Mouse (Mus musculus): ENCODE measurements around the gene Mrpl38.
"Not testable (repeated sequence)": the region's sequence is repeated elsewhere in the genome, so short reads cannot be mapped to it uniquely, and the experiment has no call there.

Gene Mrpl38

GRCm38 (mm10) chr11:116093771-116094565, 44.7 kb downstream of the Mrpl38 start:
- peak; percentile 60 for DNase-seq (ENCODE audit: low spot score)

GRCm38 (mm10) chr11:116092959-116093358, 45.7 kb downstream of the Mrpl38 start:
- DNase-seq (ENCODE audit: low spot score), result not testable (repeated sequence)

DNA sequence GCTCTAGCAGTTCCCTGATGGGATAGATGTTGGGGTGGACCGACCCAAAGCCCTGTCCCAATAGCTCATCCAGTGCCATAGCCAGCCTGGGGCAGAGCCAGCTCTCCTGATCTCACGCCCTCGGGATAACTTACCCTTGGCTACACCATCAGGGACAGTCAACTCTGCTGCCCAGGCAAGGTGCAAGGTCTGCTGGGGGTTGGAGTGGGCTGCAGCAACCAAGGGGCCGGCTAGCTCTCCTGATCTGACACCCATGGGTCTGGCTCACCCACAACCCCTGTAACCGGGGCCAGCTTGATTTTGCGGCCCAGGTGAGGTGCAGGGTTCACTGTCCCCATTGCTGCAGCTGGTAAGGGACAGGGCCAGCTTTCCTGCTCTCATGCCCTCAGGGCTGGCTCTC, 47.1 kb downstream of the Mrpl38 start:
- no peak for DNase-seq (ENCODE audit: low spot score)

GRCm38 (mm10) chr11:116089545-116089944, 49.1 kb downstream of the Mrpl38 start:
- no peak for DNase-seq (ENCODE audit: low spot score)

DNA sequence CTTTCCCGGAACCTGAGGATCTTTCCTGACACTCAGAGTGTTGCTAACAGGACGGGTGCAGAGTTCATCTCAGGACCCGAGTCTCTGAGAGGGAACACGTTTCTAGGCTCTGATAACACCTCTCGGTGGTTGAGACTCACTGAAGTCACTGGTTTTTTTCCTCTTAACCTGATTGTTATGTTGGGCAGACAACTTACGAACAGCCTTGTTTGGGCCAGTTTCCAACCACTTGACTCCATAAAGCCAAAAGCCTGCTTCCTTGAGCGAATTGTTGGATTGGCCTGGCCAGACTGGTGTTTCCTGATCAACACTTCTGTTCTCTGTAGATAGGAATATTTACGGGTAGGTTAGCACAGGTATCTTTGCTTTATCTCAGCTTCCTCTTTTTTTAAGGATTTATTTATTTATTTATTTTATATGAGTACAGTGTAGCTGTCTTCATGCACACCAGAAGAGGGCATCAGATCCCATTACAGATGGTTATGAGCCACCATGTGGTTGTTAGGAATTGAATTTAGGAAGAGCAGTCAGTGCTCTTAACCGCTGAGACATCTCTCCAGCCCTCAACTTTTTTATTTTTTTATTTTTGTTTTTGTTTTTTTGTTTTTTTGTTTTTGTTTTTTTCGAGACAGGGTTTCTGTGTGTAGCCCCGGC, 49.8 kb downstream of the Mrpl38 start:
- no peak for DNase-seq (ENCODE audit: low spot score)

GRCm38 (mm10) chr11:116088188-116088587, 50.5 kb downstream of the Mrpl38 start:
- no peak for DNase-seq (ENCODE audit: low spot score)

GRCm38 (mm10) chr11:116087194-116088130, 51.2 kb downstream of the Mrpl38 start:
- peak; percentile 75 for DNase-seq (ENCODE audit: low spot score)

DNA sequence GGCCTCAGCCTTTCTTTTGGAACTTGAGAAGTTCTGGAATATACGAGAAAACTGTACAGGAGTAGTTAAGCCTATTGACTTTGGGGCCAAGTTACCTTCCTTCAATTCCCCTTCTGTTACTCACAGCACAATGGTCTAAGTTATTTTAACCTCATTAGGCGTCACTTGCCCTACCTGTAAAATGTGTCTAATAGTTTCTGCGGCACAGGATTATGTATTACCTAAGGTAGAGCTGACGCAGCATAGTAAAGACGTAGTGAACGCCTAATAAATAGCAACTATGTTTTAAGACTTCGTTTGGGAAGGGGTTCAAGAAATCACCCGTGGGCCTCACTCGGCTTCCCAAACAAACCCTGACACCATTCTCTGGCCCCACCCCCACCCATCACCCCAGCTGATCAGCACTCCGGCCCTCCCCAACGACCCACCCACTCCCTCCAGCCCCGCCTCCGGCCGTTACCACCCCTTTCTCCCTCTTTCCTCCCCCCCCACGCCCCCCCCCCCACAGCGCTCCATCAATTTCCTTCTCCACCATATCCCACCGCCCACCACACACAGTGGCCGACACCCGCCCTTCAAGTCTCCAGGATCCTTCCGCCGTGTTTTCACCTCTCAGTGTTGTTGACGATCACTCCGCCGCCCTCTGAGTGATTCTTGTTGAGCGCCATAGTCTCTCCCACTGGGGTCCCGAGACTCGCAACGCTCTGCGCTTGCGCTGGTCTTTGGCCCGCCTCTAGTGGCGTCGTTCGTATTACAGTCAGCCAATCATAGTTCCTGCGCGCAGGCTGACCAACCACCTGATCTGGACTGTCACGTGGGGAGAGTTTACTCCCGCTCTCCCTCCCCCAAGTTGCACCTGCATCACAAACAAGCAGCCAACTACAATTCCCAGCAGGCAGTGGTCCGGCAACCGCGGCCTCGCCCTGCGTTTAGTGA, 52.1 kb downstream of the Mrpl38 start, which contains the start of gene Wbp2:
Gene Wbp2, minus strand, starts transcription at position 738 of the 936 bp plus-strand sequence.
- DNase-seq (ENCODE audit: low spot score), result peak; percentile 99

GRCm38 (mm10) chr11:116084166-116084565, 54.5 kb downstream of the Mrpl38 start:
- DNase-seq (ENCODE audit: low spot score), result no peak

GRCm38 (mm10) chr11:116083096-116083672, 55.5 kb downstream of the Mrpl38 start:
- DNase-seq (ENCODE audit: low spot score), result no peak

All from ovary, adult 18-20 months (tissue).